Mouse (Mus musculus) hindbrain, embryonic 12.5 days (tissue): ENCODE results near the gene Best2. TPM values are rescaled to one million over a fixed set of nuclear protein-coding genes. Genes with fewer than 3 reads are reported as not detected.

ENCODE experiments used
- ATAC-seq: fragments of 200-750 bp; cut with Nextera tagmentation; 2 replicates; pipeline ENCODE4 v1.8.0; 2017; ENCODE audit warnings: moderate TSS enrichment; ENCODE audit not compliant: low FRiP score
- H3K27ac ChIP-seq: fragments of 300-500 bp; sonication (generic); 2 replicates; pipeline ENCODE4 v1.5.1; 2016; ENCODE audit warnings: mild to moderate bottlenecking
- H3K27me3 ChIP-seq: fragments of 300-500 bp; sonication (generic); 2 replicates; pipeline ENCODE4 v1.6.1; 2016; ENCODE audit warnings: mild to moderate bottlenecking
- H3K36me3 ChIP-seq: fragments of 300-500 bp; sonication (generic); 2 replicates; pipeline ENCODE4 v1.6.1; 2016; ENCODE audit warnings: mild to moderate bottlenecking
- H3K4me1 ChIP-seq: fragments of 300-500 bp; sonication (generic); 2 replicates; pipeline ENCODE4 v1.6.1; 2016
- H3K4me2 ChIP-seq: fragments of 300-500 bp; sonication (generic); replicated peaks from 2 replicates; pipeline ENCODE4 v1.6.1; 2016; ENCODE audit warnings: mild to moderate bottlenecking
- H3K4me3 ChIP-seq: fragments of 300-500 bp; sonication (generic); 2 replicates; pipeline ENCODE4 v1.5.1; 2016; ENCODE audit warnings: mild to moderate bottlenecking
- H3K9ac ChIP-seq: fragments of 300-500 bp; sonication (generic); 2 replicates; pipeline ENCODE4 v1.6.1; 2016; ENCODE audit warnings: mild to moderate bottlenecking, moderate library complexity
- H3K9me3 ChIP-seq: fragments of 300-500 bp; sonication (generic); replicated peaks from 2 replicates; pipeline ENCODE4 v1.6.1; 2016; ENCODE audit warnings: mild to moderate bottlenecking
- WGBS: fragments of 180-500 bp; shearing (Covaris S2); methylation state at CpG from one replicate; pipeline ENCODE4 v1.1.7; 2016; 5-methylcytosine and 5-hydroxymethylcytosine counted together
- polyA plus RNA-seq: library from polyadenylated mRNA; unstranded; fragments of >200 nt; fragmentation: Nextera tagmentation; extraction: Ambion mirVana; gene quantifications from 2 replicates; pipeline ENCODE4 v1.2.1, GENCODE M21; 2016

Best2 gene
- polyA plus RNA-seq, 1 experiment from 2014 or later = not detected

DNA sequence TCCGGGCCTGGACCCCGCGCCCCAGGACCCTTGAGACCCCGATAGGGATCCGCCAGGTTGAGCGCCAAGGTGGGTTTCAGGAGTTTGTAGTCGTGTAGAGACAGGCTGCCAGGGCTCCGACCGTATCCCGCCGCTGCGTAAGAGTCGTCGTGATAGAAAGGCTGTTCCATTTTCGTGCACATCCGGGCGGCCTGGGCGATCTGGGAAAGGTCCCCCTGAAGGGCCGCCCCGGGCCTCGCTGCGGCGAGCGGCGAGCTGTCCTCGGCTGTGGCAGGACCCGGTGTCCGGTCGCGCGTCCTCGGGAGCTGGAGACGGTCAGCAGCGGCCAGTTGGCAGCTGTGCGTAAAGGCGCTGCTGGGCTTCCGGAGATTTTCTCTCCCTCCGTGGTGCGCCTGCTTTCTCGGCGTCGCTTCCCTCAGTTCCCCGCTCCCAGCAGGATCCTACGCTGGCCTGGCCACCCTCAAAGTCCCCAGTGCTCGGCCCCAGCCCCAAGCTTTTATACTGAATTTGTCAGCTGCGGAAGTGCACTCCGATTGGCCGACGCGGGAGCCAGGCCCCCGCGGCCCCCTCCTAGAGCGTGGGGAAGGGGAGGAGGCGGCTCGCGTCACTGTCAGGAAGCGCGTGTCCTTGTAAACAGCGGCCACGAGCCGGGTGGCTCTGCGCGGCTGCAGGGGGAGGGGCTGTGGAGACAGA lies 35.9 kb downstream of the Best2 start, which contains the start of gene Junb:
Gene Junb, minus strand, starts transcription at position 471 of the 693 bp plus-strand sequence.
- peak within 1 kb of the TSS; percentile 48 for H3K4me3 ChIP-seq
- peak within 1 kb of the TSS; percentile 63 for H3K9ac ChIP-seq
- peak within 1 kb of the TSS; percentile 48 for H3K27ac ChIP-seq
- peaks cover 9% of the 10 kb centered on the region; the same call in 1 of the 2 replicates for H3K36me3 ChIP-seq
- peaks cover 66% of the 10 kb centered on the region for H3K4me1 ChIP-seq
- H3K9me3 ChIP-seq = no peaks in the 10 kb centered on the region
- peak; percentile 32 for ATAC-seq
- WGBS = under 1% methylated on average over 63 of the region's 63 CpGs
- H3K4me2 ChIP-seq = peak within 1 kb of the TSS; percentile 95
- peaks cover 56% of the 10 kb centered on the region for H3K27me3 ChIP-seq

DNA sequence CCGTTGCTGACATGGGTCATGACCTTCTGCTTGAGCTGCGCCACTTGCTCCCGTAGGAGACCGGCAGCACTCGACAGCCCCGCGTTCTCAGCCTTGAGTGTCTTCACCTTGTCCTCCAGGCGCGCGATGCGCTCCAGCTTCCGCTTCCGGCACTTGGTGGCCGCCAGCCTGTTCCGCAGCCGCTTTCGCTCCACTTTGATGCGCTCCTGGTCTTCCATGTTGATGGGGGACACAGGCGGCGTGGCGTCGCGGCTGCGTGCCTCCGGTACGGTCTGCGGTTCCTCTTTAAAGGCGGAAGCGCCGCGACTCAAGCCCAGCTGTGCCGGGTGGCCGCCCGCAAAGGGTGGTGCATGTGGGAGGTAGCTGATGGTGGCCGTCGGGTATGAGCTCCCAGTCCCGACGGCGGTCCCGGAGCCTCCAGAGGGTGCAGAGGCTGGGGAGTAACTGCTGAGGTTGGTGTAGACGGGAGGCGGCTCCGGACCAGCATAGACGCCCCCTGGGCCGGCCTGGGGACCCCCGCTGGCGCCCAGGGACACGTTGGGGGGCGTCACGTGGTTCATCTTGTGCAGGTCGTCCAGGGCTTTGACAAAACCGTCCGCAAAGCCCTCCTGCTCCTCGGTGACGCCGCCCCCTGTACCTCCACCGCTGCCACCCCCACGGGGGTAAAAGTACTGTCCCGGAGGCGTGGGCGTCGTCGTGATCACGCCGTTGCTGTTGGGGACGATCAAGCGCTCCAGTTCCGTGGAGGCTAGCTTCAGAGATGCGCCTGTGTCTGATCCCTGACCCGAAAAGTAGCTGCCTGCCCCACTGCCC lies 36.7 kb downstream of the Best2 start:
- H3K4me1 ChIP-seq = peaks cover 64% of the 10 kb centered on the region
- no peaks in the 10 kb centered on the region for H3K9me3 ChIP-seq
- H3K4me2 ChIP-seq = peak overlapping the region; percentile 95
- 2% methylated on average over 69 of the region's 70 CpGs for WGBS
- ATAC-seq = no peak
- peak overlapping the region; percentile 48 for H3K27ac ChIP-seq
- peak overlapping the region; percentile 63 for H3K9ac ChIP-seq
- H3K36me3 ChIP-seq = peaks cover 17% of the 10 kb centered on the region
- peak overlapping the region; percentile 48 for H3K4me3 ChIP-seq
- peaks cover 53% of the 10 kb centered on the region for H3K27me3 ChIP-seq

DNA sequence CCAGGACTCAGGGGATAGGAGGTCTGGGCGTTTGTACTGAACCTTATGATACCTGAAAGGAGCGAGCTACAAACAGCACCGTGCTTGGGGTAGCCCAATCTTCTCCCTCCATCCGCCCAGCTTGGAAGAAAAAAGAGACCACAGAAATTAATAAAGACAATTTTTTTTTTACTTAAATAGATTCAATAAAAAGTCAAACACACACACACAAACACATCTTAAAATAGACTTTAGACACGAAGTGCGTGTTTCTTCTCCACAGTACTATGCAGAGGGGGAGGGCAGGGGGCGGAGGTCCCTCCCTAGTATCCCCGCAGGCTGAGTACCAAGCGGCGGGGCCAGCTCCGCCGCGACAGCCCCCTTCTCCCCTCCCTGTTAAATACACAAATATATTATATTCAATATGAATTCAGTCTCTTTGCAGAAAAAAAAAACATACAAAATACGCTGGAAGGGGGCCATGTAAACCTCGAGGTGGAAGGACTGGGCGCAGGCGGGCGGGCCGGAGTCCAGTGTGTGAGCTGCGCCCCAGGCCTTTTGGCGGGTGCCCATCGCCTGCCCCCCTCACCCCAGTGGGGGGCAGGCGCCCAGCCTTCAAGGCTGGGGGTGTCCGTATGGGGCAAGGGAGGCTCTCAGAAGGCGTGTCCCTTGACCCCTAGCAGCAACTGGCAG lies 37.4 kb downstream of the Best2 start:
- peak overlapping the region; percentile 26; the same call in 1 of the 2 replicates for H3K27ac ChIP-seq
- peaks cover 46% of the 10 kb centered on the region for H3K27me3 ChIP-seq
- no peaks in the 10 kb centered on the region for H3K9me3 ChIP-seq
- H3K4me1 ChIP-seq = peaks cover 64% of the 10 kb centered on the region
- H3K9ac ChIP-seq = peak overlapping the region; percentile 63
- no peak for ATAC-seq
- peaks cover 24% of the 10 kb centered on the region for H3K36me3 ChIP-seq
- WGBS = 3% methylated on average over 25 of the region's 25 CpGs
- peak overlapping the region; percentile 48 for H3K4me3 ChIP-seq
- H3K4me2 ChIP-seq = peak overlapping the region; percentile 95

DNA sequence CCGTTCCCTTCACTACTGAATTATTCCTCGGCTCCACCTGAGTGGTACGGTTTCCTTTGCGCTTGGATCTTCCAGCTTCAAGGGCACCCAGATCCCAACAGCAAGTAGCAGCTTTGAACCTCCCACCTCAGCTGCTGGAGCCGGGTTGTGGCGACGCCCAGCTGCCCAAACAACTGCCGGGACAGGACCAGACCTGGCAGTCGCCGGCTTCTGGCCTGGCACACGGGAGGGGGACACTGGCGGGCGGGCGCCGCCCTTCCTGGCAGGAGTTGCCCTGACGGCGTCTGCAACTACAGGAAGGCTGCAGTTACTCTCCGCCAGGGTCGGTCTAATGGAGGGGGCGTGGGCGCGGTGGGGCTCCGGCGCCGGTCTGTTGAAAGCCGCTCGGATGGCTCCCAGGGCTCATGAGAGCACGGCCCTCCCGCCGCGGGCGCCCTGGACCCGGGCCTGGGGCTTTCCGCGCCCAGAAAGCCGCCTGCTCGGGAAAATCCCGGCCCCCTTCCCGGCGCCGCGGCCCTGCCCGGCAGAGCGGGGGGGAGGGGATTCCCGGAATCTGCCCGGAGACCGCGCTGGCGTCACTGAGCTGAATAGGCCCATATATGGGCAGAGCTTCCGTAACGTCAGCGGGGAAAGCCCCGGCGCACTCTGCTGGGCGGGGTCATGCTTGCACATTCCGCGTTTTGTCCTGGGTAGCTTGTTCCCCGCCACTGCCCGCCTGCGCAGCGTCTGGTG lies 38.1 kb downstream of the Best2 start:
- Histone ChIP-seq H3K9ac (peak overlapping the region; percentile 50), H3K4me1 (peaks cover 63% of the 10 kb centered on the region), H3K4me2 (peak overlapping the region; percentile 95), H3K9me3 (no peaks in the 10 kb centered on the region), H3K4me3 (peak overlapping the region; percentile 48), H3K36me3 (peaks cover 31% of the 10 kb centered on the region), H3K27ac (peak overlapping the region; percentile 26; the same call in 1 of the 2 replicates), H3K27me3 (peaks cover 39% of the 10 kb centered on the region)
- peak; percentile 80 for ATAC-seq
- under 1% methylated on average over 56 of the region's 61 CpGs for WGBS

DNA sequence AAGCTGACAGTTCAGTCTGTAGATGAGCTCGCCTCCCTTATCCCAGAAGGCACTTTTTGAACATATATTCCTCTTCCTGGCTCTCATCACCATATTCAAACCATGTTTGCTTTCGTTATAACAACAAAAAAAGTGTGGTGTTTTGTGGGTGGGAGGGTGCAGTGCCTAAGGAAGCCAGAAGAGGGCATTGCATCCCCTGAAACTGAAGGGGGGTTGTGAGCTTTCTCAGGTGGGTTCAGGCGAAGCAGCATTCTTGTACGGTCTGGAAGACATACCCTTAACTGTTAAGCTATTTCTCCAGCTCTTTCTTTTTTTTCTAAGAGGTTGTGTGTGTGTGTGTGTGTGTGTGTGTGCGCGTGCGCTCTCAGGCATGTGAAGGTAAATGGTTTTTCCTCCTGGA lies 38.9 kb downstream of the Best2 start:
- no peak for ATAC-seq
- no peak overlapping the region for H3K9ac ChIP-seq
- peaks cover 63% of the 10 kb centered on the region for H3K4me1 ChIP-seq
- 35% methylated on average over 7 of the region's 7 CpGs for WGBS
- H3K4me2 ChIP-seq = peak overlapping the region; percentile 95
- H3K4me3 ChIP-seq = peak overlapping the region; percentile 48; the same call in 1 of the 2 replicates
- H3K9me3 ChIP-seq = no peaks in the 10 kb centered on the region
- H3K27ac ChIP-seq = no peak overlapping the region
- peaks cover 35% of the 10 kb centered on the region for H3K27me3 ChIP-seq
- peaks cover 35% of the 10 kb centered on the region for H3K36me3 ChIP-seq

DNA sequence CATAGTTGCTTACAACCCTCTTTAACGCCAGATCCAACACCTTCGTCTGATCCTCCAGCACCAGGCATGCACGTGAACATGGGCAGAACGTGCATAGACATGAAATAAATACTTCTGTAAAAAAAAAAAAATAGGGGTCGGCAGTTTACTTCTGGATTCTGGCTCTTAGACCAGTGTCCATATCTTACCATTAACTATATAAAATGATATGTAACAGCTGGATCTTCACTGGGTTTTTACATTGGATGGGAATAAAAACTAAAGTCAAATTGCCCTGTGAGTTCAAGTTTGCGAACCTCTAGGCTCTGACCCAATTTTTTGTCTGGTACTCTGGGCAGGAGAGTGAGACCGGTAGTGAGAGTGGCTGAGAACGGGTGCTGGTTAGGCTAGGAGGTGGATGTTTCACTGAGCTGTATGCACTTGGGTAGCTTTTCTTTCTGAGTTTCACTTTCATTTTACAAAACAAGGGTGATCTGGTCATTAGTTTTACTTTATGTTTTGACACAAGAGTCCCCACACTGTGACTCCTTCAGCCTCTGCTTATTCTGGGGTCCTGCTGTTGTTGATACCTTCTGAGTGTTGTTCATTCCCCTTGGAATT lies 39.7 kb downstream of the Best2 start:
- no peak for ATAC-seq
- Histone ChIP-seq H3K9me3 (no peaks in the 10 kb centered on the region), H3K4me2 (no peak overlapping the region), H3K36me3 (peaks cover 35% of the 10 kb centered on the region), H3K4me1 (peaks cover 58% of the 10 kb centered on the region), H3K9ac (no peak overlapping the region), H3K27ac (no peak overlapping the region), H3K27me3 (peaks cover 29% of the 10 kb centered on the region), H3K4me3 (no peak overlapping the region)
- WGBS = 85% methylated on average over 8 of the region's 8 CpGs

DNA sequence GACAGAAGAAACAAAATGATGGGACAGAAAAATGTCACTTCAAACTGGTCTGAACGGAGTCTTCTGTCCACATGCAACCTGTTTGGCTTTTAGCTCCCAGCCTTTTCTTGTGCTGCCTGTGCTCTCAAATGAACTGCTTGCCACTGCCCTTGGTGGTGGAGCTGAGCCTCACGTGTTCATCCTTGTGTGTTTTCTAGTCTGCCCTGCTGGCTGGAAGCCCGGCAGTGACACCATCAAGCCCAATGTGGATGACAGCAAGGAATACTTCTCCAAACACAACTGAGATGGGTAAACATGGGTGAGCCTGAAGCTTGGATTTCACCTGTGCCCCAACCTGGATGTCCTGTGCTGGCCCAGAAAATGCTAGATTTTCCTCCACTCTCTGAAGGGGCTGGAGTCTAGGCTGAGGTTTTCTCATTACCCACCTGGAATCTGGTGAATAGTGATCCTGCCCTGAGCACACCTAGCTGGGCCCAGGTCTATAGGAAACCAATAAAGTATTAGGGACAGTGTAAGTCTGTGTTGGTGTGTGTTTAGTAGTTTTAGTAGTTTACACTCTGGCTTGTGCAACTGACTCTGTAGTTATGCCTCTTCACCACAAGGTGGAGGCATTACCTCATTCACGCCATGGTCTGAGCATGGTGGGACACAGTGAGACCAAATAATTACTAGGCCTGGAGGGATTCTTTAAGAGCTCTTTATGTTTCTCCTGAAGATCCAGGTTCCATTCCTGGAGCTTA lies 40.4 kb downstream of the Best2 start:
- ATAC-seq = no peak
- Histone ChIP-seq H3K9me3 (no peaks in the 10 kb centered on the region), H3K4me1 (peaks cover 51% of the 10 kb centered on the region), H3K36me3 (peaks cover 35% of the 10 kb centered on the region), H3K4me3 (no peak overlapping the region), H3K9ac (no peak overlapping the region), H3K27me3 (peaks cover 22% of the 10 kb centered on the region), H3K4me2 (no peak overlapping the region), H3K27ac (no peak overlapping the region)
- 67% methylated on average over 4 of the region's 4 CpGs for WGBS

DNA sequence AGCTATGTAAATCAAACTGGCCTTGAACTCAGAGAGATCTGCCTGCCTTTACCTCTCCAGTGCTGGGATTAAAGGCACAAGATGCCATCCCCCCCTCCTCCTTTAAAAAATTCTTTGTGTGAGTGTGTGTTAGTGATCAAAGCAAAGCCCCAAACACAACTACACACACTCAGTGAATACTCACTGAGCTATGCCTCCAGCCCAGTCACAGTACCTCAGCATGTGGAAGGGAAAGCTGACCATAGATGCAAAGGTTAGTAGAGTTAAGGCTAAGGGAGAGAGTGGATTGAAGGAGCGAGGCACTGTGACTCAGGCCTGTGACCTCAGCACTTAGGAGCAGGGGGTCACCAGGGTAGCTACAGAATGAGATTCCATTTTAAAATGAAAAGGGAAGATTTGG lies 41.3 kb downstream of the Best2 start:
- Histone ChIP-seq H3K4me2 (no peak overlapping the region), H3K9ac (no peak overlapping the region), H3K27me3 (peaks cover 13% of the 10 kb centered on the region), H3K9me3 (no peaks in the 10 kb centered on the region), H3K4me1 (peaks cover 47% of the 10 kb centered on the region), H3K36me3 (peaks cover 35% of the 10 kb centered on the region), H3K4me3 (no peak overlapping the region), H3K27ac (no peak overlapping the region)
- no peak for ATAC-seq
- 91% methylated on average over 1 of the region's 1 CpGs for WGBS

DNA sequence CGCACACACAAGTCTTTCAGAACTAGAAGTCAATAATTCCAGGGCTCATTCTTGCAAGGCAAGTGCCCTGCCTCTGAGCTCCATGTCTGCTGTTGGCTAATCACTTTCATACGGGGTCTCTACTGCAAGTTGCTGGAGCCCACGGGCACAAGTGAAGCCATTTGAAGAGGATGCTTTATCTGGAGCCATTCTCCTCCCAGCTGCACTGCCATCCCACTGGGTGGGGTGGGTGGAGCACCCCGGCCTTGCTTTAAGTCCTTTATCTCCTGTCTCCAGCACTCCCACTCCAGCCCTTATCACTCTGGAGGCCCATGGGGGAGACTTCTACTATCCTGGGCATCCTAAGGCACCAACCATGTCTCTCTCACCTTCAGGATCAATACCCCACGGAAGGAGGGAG lies 43.4 kb downstream of the Best2 start:
- no peaks in the 10 kb centered on the region for H3K9me3 ChIP-seq
- WGBS = 73% methylated on average over 5 of the region's 5 CpGs
- H3K27me3 ChIP-seq = no peaks in the 10 kb centered on the region
- peaks cover 35% of the 10 kb centered on the region for H3K36me3 ChIP-seq
- H3K4me3 ChIP-seq = peak overlapping the region; percentile 78
- peaks cover 37% of the 10 kb centered on the region for H3K4me1 ChIP-seq
- H3K4me2 ChIP-seq = peak overlapping the region; percentile 91
- H3K27ac ChIP-seq = 0 out of 2 replicates have a peak overlapping the region, but pooled peaks have one; percentile 80
- ATAC-seq = no peak
- H3K9ac ChIP-seq = peak overlapping the region; percentile 91

DNA sequence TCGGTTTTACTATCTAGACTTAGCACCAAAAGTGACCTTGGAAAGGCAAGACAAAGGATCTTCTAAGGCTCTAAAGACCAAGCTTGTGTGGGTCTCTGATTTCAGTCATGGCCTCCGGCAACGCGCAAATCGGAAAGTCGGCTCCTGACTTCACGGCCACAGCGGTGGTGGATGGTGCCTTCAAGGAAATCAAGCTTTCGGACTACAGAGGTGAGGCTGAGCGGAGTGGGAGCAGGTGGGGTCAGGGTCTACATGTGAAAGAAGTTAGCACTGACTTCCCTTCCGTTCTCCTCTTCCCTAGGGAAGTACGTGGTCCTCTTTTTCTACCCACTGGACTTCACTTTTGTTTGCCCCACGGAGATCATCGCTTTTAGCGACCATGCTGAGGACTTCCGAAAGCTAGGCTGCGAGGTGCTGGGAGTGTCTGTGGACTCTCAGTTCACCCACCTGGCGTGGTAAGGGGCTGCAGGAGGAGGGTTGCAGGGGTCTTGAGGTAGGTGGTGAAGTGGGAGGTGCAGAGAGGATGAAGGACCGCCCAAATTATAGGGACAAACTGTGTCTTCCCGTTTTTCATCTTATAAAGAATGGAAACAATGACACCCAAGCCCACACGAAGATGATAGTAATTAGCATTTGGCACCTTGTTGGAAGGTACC lies 44.1 kb downstream of the Best2 start:
- no peaks in the 10 kb centered on the region for H3K9me3 ChIP-seq
- H3K9ac ChIP-seq = peak overlapping the region; percentile 91
- peak overlapping the region; percentile 91 for H3K4me2 ChIP-seq
- WGBS = 10% methylated on average over 21 of the region's 21 CpGs
- H3K4me1 ChIP-seq = peaks cover 36% of the 10 kb centered on the region
- no peak for ATAC-seq
- H3K36me3 ChIP-seq = peaks cover 35% of the 10 kb centered on the region
- H3K27ac ChIP-seq = peak overlapping the region; percentile 80
- no peaks in the 10 kb centered on the region for H3K27me3 ChIP-seq
- peak overlapping the region; percentile 78 for H3K4me3 ChIP-seq
